Mouse (Mus musculus) A20 (cell line): ENCODE results near the gene Tada2b.

ENCODE experiments used
- DNase-seq: peaks from one replicate; pipeline ENCODE4 v3.0.0-alpha.2; 2011; ENCODE audit warnings: low read depth, low spot score

Gene Tada2b

DNA sequence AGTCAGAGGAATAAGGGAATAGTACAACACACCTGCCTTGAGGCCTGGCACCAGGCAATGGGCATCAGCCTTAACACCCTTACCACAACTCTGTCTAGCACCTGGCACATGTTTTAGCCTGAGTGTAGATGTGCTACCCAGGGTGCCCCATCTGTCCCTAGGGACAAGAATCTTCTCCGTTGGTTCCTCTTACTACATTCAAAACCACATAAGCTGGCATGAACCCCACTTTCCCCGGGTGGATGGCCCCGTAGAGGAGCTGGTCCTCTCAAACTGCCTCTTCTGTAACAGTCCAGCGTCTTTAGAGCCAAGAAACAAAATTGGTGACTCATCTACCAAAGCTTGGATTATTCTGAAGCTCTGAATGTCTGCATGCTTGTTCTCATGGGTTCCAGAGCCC is 3.7 kb downstream of the Tada2b start:
- DNase-seq = peak; percentile 60

DNA sequence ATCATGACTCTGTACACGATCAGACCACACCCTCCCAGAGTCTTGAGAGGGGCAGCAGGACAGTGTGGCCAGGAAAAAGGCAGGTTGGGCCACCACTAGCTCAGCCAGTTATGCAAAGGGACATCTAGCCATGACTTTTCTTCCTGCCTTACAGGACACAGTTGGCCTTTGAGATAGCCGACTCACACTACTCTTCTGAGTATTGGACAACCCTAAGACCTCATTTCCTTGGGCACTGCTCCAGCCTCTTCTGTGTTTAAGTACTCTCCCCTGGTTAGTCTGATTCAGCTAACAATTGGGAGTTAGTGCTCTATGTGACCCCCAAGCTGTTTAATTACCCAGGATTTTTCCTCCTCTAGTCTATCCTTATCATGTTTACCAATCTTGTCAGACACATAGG is 4.3 kb downstream of the Tada2b start:
- no peak for DNase-seq

DNA sequence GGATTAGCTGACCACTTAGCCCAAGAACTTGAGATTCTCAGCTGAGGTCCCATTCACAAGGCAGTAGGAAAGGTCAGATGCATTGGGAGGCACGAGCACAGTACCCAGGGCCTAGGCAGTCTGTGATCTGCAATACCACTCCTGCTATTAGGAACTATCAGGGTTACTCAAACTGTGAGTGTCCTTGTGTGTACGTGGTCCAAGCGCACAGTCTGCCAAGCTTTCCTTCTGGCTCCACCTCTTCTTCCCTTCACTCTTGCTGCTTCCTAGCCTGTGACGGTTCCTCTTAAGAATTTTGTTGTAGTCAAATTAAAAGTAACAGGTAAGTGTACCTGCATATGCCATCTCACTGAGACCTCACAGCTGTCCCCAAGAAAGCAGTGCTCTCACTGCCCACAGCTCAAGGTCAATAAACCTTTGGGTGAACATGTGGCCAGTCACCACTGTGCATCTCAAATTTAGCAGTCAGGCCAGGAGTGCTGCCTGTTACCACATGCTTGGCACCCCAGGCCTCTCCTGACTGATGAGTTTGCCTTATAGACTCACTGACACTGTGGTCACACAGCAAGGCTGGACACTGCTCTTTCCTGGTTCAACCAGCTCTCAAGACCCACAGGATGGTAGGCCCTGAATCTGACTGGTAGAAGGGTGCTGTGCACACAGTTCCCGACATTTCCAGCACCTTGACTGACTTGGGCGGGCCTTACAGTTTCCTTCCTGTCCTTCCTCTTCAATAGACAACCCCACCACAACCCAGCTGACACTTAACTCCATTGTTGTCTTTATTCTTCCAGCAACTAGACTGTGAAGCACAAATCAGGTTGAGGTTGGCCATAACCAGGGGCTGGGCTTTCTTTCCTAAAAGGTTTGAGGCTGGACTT is 5.3 kb downstream of the Tada2b start:
- no peak for DNase-seq

- no peak for DNase-seq
Measured at GRCm38 (mm10) chr5:36477486-36477885, 6.6 kb downstream of the Tada2b start.

DNA sequence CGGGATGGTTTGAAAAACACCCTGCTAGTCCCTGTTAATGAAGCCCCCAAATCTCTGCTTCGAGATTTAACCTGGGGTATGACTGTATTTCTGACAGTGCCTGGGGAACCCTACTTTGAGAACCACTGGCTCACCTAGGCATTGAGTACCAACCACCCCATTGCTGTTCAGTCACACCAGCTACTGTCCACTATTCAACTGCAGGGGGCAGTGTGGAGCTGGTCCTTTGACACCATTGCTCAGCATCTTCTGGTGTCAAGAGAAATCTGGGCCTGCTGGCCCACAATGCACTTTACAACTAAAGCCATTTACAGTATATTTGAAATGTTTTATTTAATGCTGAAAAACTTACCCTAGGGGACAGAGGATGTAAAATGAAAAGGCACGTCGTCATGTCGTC is 9.8 kb downstream of the Tada2b start:
- DNase-seq = peak; percentile 76

DNA sequence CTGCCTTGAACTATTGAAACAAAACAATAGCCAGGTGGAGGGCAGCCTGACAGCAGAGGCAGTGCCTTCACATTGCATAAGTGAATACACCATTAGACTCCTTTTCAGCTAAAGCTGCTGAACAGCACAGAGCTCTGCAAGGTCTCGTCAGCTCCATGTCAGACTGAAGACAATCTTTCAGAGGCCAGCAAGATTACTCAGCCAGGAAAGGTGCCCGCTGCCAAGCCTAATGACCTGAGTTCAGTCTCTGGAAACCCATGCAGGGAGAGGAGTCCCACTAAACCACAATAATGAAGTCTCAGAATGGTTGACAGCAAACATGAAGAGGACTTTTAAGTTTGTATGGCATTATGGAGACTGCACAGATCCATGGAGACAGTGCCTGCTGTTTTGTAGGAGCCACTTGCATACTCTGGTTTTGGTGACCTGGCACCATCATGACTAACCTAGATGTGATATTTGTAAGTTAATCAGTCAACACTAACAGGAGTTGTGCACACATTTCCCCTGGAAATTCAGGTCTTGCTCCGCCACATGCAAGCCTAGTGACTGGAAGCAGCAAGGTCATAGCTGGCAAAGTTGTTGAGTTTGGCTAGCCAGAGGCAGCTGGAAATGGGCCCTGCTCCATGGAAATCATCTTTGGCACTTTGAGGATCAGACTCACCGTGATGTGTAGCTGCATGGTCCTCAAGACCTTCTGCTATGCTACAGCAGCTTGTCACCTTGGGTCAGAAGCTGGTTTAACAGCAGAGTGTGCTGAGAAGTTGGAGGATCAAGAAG is 11.0 kb downstream of the Tada2b start:
- DNase-seq = no peak

GRCm38 (mm10) chr5:36471206-36471605 is 12.9 kb downstream of the Tada2b start:
- DNase-seq = no peak

- no peak for DNase-seq
Measured at GRCm38 (mm10) chr5:36465889-36466288, 18.2 kb downstream of the Tada2b start.

DNA sequence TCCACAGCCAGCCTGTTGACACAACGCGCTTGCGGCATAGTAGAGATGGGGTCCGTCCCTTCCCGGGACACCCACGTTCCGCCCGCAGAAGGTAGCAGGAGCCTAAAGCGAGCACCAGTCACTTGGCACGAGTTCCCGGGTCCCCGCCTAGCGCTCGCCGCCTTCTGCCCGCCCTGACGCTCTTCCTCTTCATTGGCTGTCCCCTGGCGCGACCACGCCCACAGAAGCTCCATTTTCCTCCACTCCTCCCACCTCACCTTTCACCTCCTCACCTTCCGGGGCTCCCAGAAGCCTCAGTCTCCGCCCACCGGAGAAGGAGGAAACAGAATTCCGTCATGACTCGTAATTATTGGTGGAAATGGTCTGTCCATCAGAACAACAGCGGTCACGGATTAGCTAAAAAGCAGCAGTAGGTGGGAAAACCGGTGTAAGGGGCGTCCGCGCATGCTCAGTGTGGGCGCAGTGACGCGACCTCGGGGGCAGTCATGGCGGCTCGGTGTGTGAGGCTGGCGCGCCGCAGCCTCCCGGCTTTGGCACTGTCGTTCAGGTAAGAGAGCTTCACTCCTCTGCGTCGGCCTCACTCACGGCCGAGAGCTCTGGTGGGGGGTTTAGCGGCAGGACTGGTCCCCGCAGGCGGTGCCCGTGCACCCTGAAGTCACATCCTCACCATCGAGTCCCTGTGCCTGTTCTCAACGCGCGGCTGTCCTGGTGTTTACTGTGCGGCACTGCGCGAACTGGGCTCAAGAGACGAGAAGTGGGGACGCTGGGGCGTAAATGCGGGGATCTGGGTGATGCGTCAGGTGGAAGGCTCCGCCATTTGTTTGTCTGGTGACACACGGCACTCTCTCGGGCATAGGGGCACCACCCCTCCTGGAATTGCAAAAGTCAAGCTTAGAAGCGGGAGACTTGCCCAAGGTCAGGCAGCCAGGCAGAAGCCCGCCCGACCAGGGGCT is 19.1 kb downstream of the Tada2b start, which contains the start of gene Grpel1:
Gene Grpel1, plus strand, starts transcription at position 290 of the 953 bp plus-strand sequence.
- peak; percentile 100 for DNase-seq

- DNase-seq = no peak
Measured at GRCm38 (mm10) chr5:36463391-36463790, 20.7 kb downstream of the Tada2b start.

GRCm38 (mm10) chr5:36462810-36463209 is 21.3 kb downstream of the Tada2b start:
- DNase-seq = peak; percentile 85

GRCm38 (mm10) chr5:36461231-36461630 is 22.9 kb downstream of the Tada2b start:
- DNase-seq = no peak

GRCm38 (mm10) chr5:36460712-36461111 is 23.4 kb downstream of the Tada2b start:
- DNase-seq = no peak

GRCm38 (mm10) chr5:36458926-36459325 is 25.2 kb downstream of the Tada2b start:
- peak; percentile 66 for DNase-seq

DNA sequence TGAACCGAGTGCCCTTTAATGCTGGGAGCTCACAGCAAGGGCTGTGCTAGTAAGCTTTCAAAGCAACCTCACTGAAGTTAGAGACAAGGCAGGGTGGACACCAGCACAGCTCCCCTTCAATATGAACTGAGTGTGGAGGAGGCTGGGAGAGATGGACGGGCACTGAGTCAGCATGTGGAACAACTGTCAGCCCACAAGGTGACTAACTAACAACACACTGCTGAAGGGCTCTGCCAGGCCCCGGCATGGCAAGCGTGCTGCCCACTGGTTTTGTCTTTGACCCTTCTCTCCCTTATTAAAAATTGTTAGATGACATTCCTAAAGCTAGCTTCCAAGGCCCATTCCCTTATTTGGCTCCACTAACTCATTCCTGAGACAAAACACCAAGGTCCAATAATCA is 26.4 kb downstream of the Tada2b start:
- no peak for DNase-seq

- no peak for DNase-seq
Measured at GRCm38 (mm10) chr5:36452821-36453220, 31.3 kb downstream of the Tada2b start.

GRCm38 (mm10) chr5:36451872-36452389 is 32.2 kb downstream of the Tada2b start:
- DNase-seq = no peak

- DNase-seq = no peak
Measured at GRCm38 (mm10) chr5:36451119-36451518, 33.0 kb downstream of the Tada2b start.

- DNase-seq = no peak
Measured at GRCm38 (mm10) chr5:36449710-36450358, 34.3 kb downstream of the Tada2b start.

DNA sequence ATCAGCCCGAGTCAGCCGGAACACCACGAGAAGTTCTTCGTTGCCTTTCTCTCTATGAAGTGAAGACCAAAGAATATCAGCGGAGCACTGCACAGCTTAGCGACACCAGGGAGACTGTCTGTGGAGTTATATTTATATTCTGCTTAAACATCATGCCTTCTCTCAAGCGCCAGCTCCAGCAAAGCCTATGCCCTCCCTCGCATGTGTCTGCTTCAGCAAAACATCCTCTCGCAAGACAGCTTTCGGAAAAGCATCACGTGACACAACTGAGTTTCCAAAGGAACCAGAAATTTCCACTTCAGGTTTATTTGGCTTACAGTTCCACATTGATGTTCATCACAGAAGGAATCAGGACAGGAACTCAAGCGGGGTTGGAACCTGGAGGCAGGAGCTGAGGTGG is 36.2 kb downstream of the Tada2b start:
- no peak for DNase-seq
